Mouse (Mus musculus) adrenal gland, postnatal 14 days (tissue): ENCODE results near the gene Cmas. TPM values are rescaled to one million over a fixed set of nuclear protein-coding genes. Genes with fewer than 3 reads are reported as not detected.

Experiments
- DNase-seq: peaks from one replicate; pipeline ENCODE4 v3.0.0; 2021; ENCODE audit warnings: mixed read lengths
- long read RNA-seq, 2 experiments: library from polyadenylated mRNA; stranded (forward); transcript quantifications; one replicate each; pipeline ENCODE4 v2.0.0; 2021
- total RNA-seq: library from RNA; stranded (reverse); gene quantifications from 2 replicates; pipeline ENCODE4 v1.2.3, GENCODE M21; 2021

Gene Cmas
- total RNA-seq = 31.3 and 35.6 TPM in 2 replicates
- long read RNA-seq, experiment 1, transcript Cmas-201 (8 exons, 1,760 nt) = major isoform, 73 of 81 reads
- long read RNA-seq, experiment 1, partial matches to known transcripts = 2 of 81 reads
- long read RNA-seq, experiment 1, other reads (novel, unspliced or antisense) = 6 of 81 reads
- long read RNA-seq, experiment 2, transcript Cmas-201 (8 exons, 1,760 nt) = major isoform, 61 of 70 reads
- long read RNA-seq, experiment 2, partial matches to known transcripts = 5 of 70 reads
- long read RNA-seq, experiment 2, other reads (novel, unspliced or antisense) = 4 of 70 reads

DNA sequence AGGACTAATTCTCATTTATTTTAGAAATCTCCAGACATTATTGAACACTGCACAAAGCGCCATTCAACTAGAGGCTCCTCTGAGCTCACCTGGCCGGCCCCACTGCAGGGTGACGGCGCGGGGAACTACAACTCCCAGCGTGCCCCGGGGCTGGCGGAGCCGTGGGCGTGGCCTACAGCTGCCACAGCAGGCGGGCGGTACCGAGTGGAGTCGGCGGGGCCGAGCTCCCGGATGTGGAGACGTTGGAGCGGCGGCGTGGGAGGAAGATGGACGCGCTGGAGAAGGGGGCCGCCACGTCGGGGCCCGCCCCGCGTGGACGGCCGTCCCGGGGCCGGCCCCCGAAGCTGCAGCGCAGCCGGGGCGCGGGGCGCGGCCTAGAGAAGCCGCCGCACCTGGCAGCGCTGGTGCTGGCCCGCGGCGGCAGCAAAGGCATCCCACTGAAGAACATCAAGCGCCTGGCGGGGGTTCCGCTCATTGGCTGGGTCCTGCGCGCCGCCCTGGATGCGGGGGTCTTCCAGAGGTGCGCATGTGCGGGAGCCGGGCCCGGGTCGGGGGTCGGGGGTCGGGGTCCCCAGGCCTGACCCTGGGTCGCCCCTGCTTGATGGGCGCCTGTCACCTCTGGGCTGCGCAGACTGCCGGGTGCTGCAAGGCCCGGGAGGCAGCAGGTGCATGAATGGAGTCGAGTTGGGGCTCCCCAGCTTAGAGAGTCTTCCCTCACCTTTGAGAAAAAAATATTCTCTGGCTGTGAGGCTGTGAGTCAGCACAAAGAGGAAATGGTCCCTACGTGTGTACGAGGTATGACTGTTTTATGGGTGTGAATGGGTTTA lies at the start of gene Cmas:
Gene Cmas, plus strand, starts transcription at position 180 of the 827 bp plus-strand sequence.
- peak; percentile 93 for DNase-seq

GRCm38 (mm10) chr6:142706688-142707087 lies 49.8 kb upstream of the Cmas start:
- DNase-seq = no peak

DNA sequence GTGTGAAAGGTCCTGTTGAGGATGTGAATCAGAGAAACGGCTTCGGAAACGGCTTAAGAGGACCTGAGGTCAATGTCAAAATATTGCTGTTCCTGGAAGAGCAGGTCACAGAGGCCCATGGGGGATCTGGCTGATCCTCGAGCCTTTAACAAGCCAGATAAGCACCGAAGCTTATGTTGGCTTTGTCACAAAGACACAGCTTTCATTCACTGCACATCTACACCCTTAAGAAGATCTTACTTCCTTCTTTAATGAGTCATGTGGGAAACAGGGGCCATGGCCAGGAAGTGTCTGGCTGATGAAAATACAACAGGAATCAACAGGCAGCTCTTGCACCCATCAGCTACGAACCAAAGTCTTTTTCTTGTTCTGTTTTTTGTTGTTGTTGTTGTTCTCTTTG lies 48.1 kb upstream of the Cmas start:
- no peak for DNase-seq

DNA sequence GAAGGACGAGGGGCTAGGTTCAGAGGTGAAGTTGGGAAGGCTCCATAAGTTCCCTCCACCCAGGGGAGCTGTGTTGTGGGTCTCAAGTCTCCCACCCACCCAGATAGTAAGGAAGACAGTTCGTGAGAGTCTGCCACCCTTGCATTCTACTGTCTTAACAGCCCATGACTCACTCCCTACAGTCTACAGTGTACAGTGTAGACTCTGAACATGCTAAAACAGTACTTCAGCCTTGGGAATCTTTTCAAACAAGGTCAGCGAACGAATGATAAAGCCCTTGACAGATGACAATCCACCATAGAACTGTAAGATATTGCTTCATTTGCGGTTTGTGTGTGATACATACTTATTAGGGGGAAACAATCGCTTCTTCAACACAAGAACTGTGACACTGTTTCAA lies 45.8 kb upstream of the Cmas start:
- no peak for DNase-seq

GRCm38 (mm10) chr6:142711106-142711505 lies 45.4 kb upstream of the Cmas start:
- DNase-seq = no peak

- no peak for DNase-seq
These were observed 41.5 kb upstream of the Cmas start for GRCm38 (mm10) chr6:142715026-142715425.

- no peak for DNase-seq
These were observed 39.3 kb upstream of the Cmas start for GRCm38 (mm10) chr6:142717186-142717585.

GRCm38 (mm10) chr6:142718167-142718566 lies 38.3 kb upstream of the Cmas start:
- DNase-seq = no peak

GRCm38 (mm10) chr6:142720641-142721040 lies 35.8 kb upstream of the Cmas start:
- no peak for DNase-seq

- DNase-seq = peak; percentile 70
These were observed 34.8 kb upstream of the Cmas start for GRCm38 (mm10) chr6:142721731-142722130.

DNA sequence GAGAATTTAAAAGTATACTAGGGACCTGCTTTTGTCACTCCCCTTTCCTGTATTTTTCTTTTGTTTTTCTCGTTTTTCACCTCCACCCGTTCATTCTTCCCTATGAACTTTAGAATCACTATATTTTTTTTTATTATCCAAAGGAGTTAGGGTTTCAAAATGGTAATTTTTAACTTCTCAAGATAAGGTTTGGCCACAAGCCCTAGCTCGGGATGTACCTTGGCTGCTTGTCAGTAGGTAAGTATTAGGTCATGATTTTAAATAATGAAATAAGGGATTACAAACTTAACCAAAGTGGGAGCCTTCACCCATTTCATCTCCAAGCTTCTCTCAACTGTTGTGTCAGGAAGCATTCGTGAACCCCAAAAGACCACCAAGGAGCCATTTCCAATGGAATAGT lies 30.5 kb upstream of the Cmas start:
- DNase-seq = no peak

GRCm38 (mm10) chr6:142732567-142733290 lies 23.8 kb upstream of the Cmas start:
- DNase-seq = no peak

- peak; percentile 47 for DNase-seq
These were observed 21.0 kb upstream of the Cmas start for GRCm38 (mm10) chr6:142735302-142736005.

- no peak for DNase-seq
These were observed 18.3 kb upstream of the Cmas start for GRCm38 (mm10) chr6:142738225-142738624.

DNA sequence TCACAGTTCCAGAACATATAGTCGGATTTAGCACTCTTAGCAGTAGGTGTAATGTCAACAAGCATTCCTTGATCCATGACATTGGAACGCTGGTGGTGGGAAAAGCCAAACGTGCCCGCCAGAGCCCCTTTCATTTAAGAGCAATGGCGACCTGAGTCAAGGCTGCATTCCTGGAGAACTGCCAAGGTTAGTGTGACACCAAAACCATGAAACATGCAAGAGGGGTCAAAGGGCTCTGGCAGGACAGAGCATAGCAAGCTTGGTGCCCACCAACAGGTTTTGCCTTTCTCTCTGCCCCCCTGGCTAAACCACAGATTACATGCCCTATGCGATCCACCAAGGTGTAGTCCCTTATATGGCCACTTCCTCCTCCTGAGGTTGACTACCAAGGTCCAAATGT lies 17.8 kb upstream of the Cmas start:
- DNase-seq = no peak

DNA sequence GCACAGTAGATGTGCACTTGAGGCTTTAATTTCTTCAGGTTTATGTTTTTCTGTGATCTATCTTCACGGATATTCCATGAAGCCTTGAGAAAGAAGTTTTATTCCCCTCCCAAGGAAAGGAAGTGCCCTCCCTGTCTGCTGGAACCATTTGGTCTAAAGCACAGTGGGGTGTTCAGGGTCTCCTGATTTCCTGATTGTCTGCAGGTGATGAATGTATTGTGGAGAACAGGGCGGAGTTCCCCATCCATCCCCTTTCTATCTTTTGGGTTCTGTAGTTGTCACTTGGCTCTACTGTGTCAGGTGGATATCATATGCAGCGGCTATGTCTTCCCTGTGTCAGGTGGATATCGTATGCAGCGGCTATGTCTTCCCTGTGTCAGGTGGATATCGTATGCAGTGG lies 14.7 kb upstream of the Cmas start:
- DNase-seq = no peak

DNA sequence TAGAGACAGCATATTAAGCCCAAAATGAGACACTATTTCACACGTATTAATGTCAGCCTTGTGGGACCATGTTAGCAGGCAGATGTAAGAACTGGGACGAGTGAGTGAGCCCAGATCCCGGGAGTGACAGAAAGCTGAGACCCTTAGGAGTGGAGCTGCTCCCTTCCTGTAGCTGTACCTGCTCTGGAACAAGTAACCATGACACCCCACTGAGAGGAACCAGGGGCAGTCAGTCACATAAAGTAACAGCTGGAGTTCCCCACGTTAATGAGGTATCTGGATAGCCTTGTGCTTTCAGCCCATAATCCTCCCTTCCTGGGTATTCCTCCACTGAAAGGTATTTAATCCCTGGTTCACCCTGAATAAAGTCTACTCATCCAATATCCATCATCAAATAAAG lies 13.3 kb upstream of the Cmas start:
- no peak for DNase-seq

DNA sequence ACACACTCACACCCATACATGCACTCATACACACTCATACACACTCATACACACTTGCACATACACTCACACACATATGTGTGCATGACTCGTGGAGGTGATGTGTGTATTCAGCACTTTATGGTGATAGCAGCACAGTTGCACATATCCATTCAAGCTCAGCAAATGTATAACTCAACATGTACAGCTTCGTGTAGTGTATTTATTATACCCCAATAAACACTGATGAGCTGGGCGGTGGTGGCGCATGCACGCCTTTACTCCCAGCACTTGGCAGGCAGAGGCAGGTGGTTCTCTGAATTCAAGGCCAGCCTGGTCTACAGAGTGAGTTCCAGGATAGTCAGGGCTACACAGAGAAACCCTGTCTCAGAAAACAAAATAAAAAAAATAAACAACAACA lies 11.0 kb upstream of the Cmas start:
- no peak for DNase-seq

GRCm38 (mm10) chr6:142746765-142747164 lies 9.7 kb upstream of the Cmas start:
- DNase-seq = no peak

DNA sequence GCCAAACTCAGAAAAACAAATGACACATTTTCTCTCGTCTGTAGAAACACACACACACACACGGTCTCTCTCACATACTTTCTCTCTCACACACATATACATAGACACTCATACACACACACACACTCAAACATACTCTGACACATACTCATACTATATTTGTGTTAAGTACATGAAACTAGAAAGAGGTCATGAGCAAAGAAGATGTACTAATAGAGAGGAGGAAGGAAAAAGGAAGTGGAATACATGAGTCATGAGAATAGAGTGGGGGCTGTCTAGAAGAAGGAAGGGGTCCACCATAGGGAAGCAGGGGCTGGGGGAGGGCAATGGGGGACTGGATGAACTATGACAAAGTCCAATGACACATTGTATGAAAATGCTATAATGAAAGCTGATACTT lies 9.3 kb upstream of the Cmas start:
- no peak for DNase-seq

GRCm38 (mm10) chr6:142748057-142748708 lies 8.3 kb upstream of the Cmas start:
- peak; percentile 48 for DNase-seq

GRCm38 (mm10) chr6:142751365-142751764 lies 5.1 kb upstream of the Cmas start:
- DNase-seq = no peak
